Mouse (Mus musculus): ENCODE data around the gene Atp5l.

DNA sequence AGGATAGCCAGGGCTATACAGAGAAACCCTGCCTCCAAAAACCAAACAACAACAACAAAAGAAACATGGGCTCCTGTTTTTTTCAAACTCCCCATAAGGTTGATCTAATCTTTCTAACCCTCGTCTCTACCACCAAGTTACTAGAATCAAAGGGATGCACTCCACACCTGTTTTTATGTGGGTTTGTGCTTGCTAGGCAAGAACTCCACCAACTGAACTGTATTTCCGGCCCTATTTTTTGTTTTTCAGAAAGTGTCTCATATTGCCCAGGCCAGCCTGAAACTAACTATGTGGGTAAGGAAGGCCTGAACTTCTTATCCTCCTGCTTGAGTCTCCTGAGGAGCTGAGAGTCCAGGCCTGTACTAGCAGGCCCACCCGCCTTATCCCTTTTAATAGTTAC, 33.9 kb upstream of the Atp5l start:
- no peak for TF ChIP-seq CTCF (IDR thresholded peaks at IDR 0.05; ENCODE audit: extremely low read depth, insufficient read depth, insufficient read length, insufficient replicate concordance)
- TF ChIP-seq POLR2A (IDR thresholded peaks at IDR 0.05; ENCODE audit: low read depth, low read length): no peak

Measured in spleen, adult 2 months (tissue).